Mouse (Mus musculus) spleen, adult 2 months (tissue): ENCODE measurements around the gene Khdc3.

Experiments
- CTCF ChIP-seq: fragments of 200-500 bp; IDR thresholded peaks from 2 replicates; pipeline ENCODE4 v1.5.1; 2011; ENCODE audit warnings: mild to moderate bottlenecking, inconsistent platforms; ENCODE audit not compliant: insufficient read depth, insufficient read length, insufficient replicate concordance; ENCODE audit errors: extremely low read depth
- POLR2A ChIP-seq: fragments of 200-500 bp; IDR thresholded peaks from 2 replicates; pipeline ENCODE4 v1.6.1; 2011; ENCODE audit warnings: low read depth, low read length, inconsistent platforms

- no peak for TF ChIP-seq CTCF
- no peak for TF ChIP-seq POLR2A
Measured at GRCm38 (mm10) chr9:73087121-73087520, 14.5 kb upstream of the Khdc3 start.
